Mouse (Mus musculus): Measurements from ENCODE around the gene Samhd1.

Samhd1 gene

GRCm38 (mm10) chr2:157099532-157100318, 35.3 kb downstream of the Samhd1 start:
- DNase-seq (ENCODE audit: low spot score in 2 of 2), result no peak

DNA sequence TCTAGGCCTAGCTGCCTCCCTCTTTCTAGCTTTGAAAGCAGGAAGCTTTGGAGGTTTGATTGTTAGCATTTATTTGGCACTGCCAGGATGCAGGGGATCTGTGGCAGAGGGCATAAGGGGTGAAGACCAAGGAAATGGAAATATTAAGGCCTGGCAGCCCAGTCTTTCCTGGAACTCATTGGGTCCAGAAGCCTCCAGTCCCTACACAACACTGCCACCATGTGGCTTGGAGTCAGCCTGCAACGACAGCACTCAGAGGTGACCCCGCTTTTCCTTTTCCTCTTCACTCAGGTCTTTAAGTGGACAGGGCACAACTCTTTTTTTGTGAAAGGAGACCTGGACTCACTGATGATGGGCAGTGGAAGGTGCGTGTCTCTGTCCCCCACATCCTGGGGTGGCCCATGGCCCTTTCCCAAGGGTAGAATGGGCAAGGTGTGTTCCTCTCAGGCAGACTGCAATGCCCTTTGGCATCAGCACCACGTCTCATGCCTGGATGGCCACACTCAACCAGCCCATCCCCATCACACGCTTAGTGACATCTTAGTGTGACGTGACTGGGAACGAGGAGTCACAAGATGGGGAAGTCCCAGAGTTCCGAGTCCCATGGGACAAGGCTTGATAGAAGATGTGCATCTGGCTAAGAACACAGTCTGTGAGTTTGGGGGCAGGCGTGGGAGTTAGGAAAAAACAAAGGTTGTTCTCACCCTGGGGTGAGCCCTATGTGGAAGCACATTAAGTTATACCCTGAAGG, 39.9 kb downstream of the Samhd1 start:
- peak; percentile 25 to 35 for DNase-seq (ENCODE audit: low spot score in 2 of 2)

- no peak for DNase-seq (ENCODE audit: low spot score in 2 of 2)
Observed at GRCm38 (mm10) chr2:157092024-157092423, 43.0 kb downstream of the Samhd1 start.

- no peak for DNase-seq (ENCODE audit: low spot score in 2 of 2)
Observed at GRCm38 (mm10) chr2:157087536-157088317, 47.3 kb downstream of the Samhd1 start.

GRCm38 (mm10) chr2:157086796-157087195, 48.3 kb downstream of the Samhd1 start, which contains the start of gene Tldc2:
Gene Tldc2 (plus strand): TSS chr2:157087055.
- no peak for DNase-seq (ENCODE audit: low spot score in 2 of 2)

GRCm38 (mm10) chr2:157084831-157085585, 50.1 kb downstream of the Samhd1 start:
- no peak for DNase-seq (ENCODE audit: low spot score in 2 of 2)

GRCm38 (mm10) chr2:157081960-157082359, 53.1 kb downstream of the Samhd1 start:
- no peak for DNase-seq (ENCODE audit: low spot score in 2 of 2)

DNA sequence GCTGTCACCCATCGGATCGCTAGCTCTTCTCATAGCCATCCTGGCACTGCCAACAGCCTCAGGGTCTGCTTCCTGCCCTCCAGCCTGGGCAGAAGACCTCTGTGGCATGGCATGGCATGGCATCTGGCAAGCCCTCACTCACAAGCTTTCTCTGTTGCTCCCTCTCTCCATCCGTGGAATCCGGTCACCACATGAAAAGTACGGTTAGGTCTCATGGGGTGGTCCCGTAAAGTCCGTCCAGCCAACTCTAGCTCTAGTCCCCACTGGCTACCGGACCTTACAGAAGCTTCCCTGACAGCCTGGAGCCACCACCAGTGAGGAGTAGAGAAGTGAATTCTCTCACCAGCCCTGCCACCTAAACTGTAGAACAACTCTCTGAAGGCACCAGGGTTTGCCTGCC, 53.7 kb downstream of the Samhd1 start:
- no peak for DNase-seq (ENCODE audit: low spot score in 2 of 2)

GRCm38 (mm10) chr2:157079701-157080180, 55.3 kb downstream of the Samhd1 start:
- no peak for DNase-seq (ENCODE audit: low spot score in 2 of 2)

DNA sequence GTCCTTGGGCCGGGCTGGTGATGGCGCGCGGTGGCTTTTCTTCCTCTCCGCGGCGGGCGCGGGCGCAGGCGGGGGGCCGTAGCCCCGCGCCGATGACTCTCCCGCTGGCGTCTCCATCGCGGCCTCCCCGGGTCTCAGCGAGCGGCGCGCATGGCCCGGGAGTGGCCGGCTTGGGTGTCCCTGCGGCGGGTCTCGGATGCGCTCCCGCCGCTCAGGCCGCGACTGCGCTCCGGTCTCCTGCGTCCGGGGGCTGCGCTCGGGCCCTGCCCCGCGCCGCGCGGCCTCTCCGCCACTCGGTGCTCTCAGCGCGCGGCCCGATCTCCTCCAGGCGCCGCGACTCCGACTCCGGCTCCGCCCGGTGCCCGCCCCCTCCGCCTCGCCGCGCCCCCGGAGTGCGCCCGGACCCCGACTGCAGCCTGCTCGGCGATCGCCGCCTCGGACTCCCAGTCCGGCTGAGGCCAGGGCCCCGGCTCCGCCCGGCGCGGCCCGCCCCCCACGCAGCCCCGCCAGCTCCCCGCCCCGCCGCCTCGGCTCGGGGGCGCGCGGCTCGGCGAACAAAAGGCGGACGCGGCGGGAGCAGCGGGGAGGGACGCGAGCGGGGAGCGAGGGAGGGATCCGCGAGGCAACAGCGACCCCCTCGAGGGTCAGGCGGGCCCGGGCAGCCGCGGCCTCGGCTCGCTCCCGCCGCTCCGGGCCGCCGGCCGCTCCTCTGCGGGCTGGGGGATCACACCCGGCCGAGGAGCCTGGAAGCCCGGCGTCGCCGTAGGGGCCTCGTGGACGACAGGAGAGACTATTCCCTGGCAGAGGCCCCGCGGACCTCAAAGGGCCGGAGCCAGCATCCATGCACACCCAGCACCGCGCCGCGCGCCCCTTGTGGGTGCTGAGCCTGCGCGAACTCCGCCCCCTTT, 56.0 kb downstream of the Samhd1 start, which contains the start of gene Soga1:
Gene Soga1, minus strand, starts transcription at position 462 of the 908 bp plus-strand sequence.
- peak; percentile 41 to 58 for DNase-seq (ENCODE audit: low spot score in 2 of 2)

- no peak for DNase-seq (ENCODE audit: low spot score in 2 of 2)
Observed at GRCm38 (mm10) chr2:157078059-157078792, 56.8 kb downstream of the Samhd1 start.

DNA sequence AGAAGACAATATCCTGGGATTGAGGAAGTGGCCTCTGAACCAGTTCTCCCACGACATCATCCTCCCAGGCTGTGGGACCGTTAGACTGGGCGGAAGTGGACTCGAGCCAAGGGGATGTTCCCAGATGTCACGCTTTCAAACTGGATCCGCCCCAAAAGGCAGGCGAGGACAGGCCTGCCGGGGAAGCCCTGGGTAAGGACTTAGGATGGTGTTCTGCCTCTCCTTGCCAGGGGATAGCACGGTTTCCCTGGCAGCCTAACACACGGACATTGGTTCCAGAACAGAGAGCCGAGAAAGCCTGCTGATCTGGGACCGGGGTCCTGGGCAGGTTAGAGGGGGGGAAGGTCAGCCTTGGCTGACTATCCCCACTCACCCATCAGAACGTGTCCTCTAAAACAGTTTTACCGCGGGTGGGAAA, 57.4 kb downstream of the Samhd1 start:
- DNase-seq (ENCODE audit: low spot score in 2 of 2), result peak; percentile 50 to 56

DNA sequence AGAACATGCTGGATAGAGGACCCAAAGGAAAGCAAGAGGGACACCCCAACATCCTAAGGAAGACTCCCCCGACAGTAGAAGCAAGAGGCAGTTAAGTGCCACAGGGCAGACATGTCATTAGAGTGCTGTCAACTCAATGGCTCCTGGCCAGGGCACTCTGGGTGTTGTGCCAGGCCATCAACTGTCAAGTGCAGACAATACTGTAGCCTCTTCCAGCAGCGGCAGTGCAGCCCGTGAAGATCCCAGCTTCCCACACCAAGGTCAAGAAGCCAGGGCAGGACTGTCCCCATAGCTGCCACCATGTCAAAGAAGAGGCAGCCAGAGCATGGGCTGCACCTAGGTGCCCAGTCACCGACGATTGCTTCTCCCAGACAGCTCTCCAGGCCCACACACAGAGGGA, 57.9 kb downstream of the Samhd1 start:
- DNase-seq (ENCODE audit: low spot score in 2 of 2), result no peak

DNA sequence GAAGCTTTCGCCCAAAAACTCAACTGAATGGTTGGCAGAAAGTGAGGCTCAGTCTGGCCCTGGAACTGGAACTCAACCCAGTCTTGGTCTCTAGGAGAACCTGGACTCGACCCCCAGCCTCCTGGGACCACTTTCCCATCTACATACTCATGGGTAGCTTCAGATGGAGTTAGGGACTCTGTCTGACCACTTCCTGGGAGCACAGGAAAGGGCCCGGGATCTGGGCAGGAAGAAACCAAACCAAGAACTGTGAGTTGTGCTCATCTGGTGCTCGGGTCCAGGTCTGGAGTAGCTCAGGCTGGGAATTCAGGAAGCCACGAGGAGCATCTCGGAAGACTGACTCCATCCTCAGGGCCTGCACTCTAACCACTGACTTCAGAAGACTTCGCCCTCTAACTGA, 58.5 kb downstream of the Samhd1 start:
- no peak for DNase-seq (ENCODE audit: low spot score in 2 of 2)

DNA sequence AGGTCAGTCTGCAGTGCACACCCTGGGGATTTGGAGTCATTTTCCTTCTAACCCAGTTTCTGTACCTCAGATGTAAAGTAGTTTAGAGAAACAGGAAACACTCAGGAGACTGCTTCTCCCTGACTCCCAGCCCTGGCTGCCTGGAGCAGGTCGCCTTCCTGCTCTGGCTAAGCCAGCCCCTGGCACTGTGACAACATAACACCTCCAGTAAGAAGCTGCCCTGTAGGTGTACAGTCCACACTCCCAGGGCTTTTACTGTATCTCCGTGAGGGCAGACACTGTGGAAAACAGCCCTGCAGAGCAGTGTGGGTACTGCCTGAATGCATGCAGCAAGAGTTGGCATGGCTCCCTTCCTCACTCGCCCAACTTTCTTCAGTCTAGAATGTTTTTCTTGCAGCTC, 59.4 kb downstream of the Samhd1 start:
- no peak for DNase-seq (ENCODE audit: low spot score in 2 of 2)

- no peak for DNase-seq (ENCODE audit: low spot score in 2 of 2)
Observed at GRCm38 (mm10) chr2:157075226-157075625, 59.8 kb downstream of the Samhd1 start.

DNA sequence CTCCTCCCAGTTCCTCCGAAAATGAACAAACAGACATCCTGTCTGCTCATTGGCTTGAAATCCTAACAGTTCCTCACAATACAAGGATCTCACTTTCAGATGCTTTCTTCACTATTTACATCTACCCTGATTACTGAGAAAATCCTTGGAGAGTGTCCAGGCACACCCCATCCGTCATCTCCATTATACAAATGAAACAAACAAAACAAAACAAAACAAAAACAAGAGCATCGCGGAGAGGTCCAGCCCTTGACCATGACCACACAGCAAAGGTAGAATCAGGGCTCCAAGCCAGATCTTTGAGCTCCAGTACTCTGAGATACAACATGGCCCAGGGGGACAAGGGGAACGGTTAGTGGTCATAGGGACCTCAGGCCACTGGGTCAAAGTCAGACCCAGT, 60.3 kb downstream of the Samhd1 start:
- no peak for DNase-seq (ENCODE audit: low spot score in 2 of 2)

GRCm38 (mm10) chr2:157074186-157074724, 60.8 kb downstream of the Samhd1 start:
- DNase-seq (ENCODE audit: low spot score in 2 of 2), result no peak
